Mouse (Mus musculus) regulatory T cell (primary cell): ENCODE results near the gene Plb1.

Experiments
- in situ Hi-C: fragments of 300-600 bp; cut with MboI, MseI; formaldehyde crosslinking; loops from one replicate; pipeline ENCODE4 v1.15.1; 2025; ENCODE audit warnings: high pct_unique_total_duplicates

The Plb1 gene

GRCm38 (mm10) chr5:32388656-32389055 lies 156.1 kb downstream of the Plb1 start:
- in situ Hi-C loops: no loop called here

- in situ Hi-C loops: no loop called here
Measured at GRCm38 (mm10) chr5:32390295-32390694, 157.8 kb downstream of the Plb1 start.

DNA sequence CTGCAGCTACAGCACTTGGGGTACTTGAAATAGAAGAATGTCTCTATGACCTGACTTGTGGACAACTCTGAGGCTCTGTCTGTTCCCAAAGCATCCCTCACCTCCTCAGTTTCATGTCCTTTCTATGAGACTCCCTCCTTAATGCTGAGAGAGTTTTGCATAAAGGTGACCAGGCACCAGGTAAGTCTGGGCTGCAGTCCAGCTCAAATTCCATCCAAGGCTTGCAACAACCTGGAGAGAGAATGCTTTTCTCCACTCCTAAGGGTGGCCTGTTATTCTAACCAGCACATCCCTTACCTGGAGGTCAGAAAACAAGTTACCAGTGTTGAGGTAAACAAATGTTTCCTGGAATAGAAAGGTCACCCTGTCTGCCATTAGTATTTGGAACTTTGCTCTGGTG lies 159.8 kb downstream of the Plb1 start:
- in situ Hi-C loops: no loop called here

DNA sequence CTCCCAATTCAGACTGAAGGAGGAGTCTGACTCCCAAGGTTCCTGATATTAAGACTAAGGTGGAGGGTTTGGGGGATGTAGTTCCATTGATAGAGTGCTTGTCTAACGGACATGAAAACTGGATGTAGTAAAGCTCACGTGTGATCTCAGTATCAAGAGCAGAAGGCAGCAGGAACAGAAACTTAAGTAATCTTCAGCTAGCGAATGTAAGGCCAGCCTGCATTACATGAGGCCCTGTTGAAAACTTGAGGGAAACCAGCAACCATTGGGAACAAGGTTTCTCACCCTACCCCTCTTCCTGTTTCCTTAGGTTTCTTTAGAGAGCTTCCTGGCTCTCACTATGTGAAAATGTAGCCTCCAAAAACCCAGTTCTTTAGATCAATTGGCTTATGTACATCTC lies 162.1 kb downstream of the Plb1 start:
- in situ Hi-C loops: no loop called here

GRCm38 (mm10) chr5:32395101-32395892 lies 162.8 kb downstream of the Plb1 start:
- in situ Hi-C loops: no loop called here

GRCm38 (mm10) chr5:32397719-32398118 lies 165.2 kb downstream of the Plb1 start:
- in situ Hi-C loops: no loop called here

GRCm38 (mm10) chr5:32400926-32401325 lies 168.4 kb downstream of the Plb1 start:
- in situ Hi-C loops: loop anchor here (25.0 kb wide), 1 partner anchor 1036 kb away; the partner anchor contains the start of gene Nkx1-1

- in situ Hi-C loops: loop anchor here (25.0 kb wide), 1 partner anchor 1034 kb away; the partner anchor contains the start of gene Nkx1-1
Measured at GRCm38 (mm10) chr5:32403082-32403953, 170.8 kb downstream of the Plb1 start.

- in situ Hi-C loops: loop anchor here (25.0 kb wide), 1 partner anchor 1032 kb away; the partner anchor contains the start of gene Nkx1-1
Measured at GRCm38 (mm10) chr5:32405199-32405855, 172.8 kb downstream of the Plb1 start.

DNA sequence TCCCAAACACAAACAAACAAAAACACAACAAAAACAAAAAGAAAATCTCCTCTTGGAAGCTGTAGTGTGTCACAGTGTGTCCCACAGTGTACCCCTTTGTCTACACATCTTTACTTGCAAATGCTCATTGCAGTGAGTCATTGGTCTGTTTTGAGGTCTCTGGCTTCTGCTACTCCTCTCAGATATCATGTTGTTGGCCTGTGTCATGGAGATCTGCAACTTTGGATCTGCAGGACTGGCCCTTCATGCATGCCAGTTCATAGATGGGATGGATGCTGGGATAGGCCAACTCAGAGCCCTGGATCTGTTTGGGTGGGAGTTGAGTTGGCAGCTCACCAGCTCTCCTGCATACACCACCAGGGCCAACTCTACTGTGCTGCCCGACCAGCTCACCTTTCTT lies 176.3 kb downstream of the Plb1 start:
- in situ Hi-C loops: loop anchor here (25.0 kb wide), 1 partner anchor 1029 kb away; the partner anchor contains the start of gene Nkx1-1

- in situ Hi-C loops: loop anchor here (25.0 kb wide), 1 partner anchor 1028 kb away; the partner anchor contains the start of gene Nkx1-1
Measured at GRCm38 (mm10) chr5:32409747-32410146, 177.2 kb downstream of the Plb1 start.

DNA sequence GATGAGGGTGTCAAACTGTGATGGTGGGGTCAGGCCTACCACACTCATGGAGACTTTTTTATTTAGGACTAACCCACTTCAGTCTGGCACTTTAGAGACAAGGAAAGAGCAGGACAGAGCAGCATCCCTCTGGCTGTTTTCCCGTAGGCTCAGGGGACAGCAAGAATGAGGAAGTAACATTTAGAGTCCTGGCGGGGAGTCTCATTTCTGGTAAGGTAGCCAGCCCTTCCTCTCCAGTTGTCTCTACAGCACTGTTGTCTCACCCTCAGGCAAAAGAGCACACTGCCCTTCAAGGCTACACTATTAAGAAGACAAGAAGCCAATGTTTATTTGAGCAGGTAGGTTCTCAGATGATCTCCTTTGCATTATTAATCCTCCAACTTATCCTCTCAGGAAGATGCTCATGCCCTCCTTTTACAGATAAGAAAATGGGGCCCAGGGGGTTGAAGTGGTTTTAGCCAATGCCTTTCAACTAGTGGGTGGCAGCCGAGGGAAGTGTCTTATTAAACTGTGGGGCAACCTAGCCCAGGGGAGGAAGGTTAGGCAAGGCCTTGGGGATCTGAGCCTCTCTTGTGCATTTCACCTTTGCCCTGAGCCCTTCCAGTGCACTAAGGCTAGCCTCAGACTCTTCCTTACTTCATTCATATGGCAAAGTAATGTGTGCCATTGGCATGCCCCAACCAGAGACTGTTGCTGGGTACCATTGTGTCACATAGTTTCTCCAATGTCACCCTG lies 178.6 kb downstream of the Plb1 start:
- in situ Hi-C loops: loop anchor here (25.0 kb wide), 1 partner anchor 1026 kb away; the partner anchor contains the start of gene Nkx1-1

DNA sequence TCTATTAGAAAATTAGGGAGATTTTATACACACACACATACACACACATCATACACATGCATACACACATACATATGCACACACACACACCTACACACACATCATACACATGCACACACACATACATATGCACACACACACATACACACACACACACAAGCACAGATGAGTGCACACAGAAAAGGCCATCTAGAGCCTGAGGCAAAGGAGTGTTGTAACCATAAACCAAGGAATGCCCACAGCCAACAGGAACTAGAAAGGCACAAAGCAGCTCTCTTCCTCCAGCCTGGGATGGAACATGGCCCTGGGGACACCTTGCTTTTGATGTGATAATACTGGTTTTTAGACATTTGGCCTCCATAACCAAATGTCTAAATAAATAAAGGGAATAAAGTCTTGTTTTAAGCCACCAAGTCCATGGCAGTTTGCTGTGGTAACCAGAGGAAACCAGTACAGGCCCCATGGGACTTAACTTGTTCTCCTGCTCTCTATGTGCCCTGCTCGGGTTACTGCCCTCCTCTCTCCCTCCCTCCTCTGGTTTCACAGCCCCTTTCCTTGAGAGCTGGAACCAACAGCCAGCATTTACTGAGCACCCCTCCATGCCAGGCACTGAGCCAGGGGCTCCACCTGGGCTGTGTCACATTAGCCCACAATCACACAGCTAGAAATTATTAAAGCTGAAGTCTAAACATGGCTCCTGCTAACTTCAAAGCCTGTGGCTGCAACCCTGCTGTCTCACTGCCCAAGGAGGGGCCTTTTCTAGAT lies 179.9 kb downstream of the Plb1 start:
- in situ Hi-C loops: loop anchor here (25.0 kb wide), 1 partner anchor 1025 kb away; the partner anchor contains the start of gene Nkx1-1

DNA sequence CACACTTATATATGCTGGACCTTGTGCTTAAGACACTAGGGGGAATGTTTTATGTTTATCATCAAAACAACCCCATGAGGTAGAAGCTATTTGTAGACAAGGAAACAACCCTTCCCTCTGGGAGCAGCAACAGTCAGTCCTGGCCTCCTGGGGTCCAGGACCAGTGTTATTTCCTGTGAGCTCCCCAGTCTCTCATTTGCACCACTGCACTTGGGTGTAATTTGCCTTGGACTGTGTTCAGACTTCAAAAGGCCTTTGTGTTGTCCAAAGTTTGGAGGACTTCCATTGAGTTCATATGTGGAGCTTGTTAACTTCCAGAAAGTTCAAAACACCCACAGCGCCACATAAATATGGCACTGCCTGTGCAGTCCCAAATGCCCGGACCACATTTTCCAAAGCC lies 180.6 kb downstream of the Plb1 start:
- in situ Hi-C loops: loop anchor here (25.0 kb wide), 1 partner anchor 1024 kb away; the partner anchor contains the start of gene Nkx1-1

GRCm38 (mm10) chr5:32413569-32413968 lies 181.1 kb downstream of the Plb1 start:
- in situ Hi-C loops: loop anchor here (25.0 kb wide), 1 partner anchor 1024 kb away; the partner anchor contains the start of gene Nkx1-1

DNA sequence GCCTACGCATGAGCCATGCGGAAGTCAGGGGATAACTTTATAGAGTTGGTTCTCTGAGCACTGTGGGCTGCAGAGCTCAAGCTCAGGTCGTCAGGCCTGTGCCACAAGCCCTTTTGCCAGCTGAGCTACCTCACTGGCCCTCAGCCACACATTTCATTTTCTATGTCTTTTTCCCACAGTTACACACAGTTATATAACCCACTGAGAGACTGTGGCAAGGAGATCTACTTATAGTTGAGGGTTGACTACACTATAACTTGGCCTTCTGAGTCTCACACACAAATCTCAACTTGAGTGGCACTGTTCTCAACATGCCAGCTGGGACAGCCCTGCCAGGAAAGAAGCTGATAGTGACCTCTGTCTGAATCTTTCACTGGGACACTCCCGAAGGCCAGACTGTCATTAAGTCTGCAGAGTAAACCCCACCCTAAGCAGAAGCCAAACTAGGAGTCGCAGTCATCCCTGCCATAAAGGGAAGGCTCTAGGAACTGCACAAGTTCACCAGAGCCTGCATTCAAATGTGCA lies 182.0 kb downstream of the Plb1 start:
- in situ Hi-C loops: loop anchor here (25.0 kb wide), 1 partner anchor 1023 kb away; the partner anchor contains the start of gene Nkx1-1

DNA sequence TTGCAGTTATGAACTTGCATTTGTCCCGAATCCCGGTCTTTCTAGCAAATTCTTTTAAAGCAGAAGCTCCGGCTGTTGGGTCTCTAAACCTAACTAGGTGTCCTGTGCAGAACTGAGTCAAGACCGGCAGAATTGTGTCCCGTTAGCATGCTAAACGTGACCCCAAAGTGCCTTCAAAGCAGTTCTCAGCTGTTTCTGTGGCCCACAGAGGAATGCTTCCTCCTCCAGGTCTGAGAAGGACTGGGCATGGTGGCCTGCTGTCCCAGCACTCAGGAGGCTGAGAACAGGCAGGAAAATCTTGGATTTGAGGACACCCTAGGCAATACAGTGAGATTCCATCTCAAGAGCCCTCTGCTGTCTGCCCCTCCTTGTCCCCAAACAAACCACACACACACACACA lies 183.0 kb downstream of the Plb1 start:
- in situ Hi-C loops: loop anchor here (25.0 kb wide), 1 partner anchor 1022 kb away; the partner anchor contains the start of gene Nkx1-1
